Mouse (Mus musculus) embryonic fibroblast, embryonic 13.5 days (primary cell): ENCODE measurements at regions not wholly inside any gene's neighbourhood (a gene's known extent, or its start where the extent isn't known, plus 50 kb on each side); places are given as distances from the start of the nearest gene placed in this dataset.

Experiments used
- CTCF ChIP-seq: IDR thresholded peaks from 2 replicates; pipeline ENCODE4 v1.5.1; 2011; ENCODE audit warnings: mild to moderate bottlenecking, control low read depth, low read length, moderate library complexity, borderline replicate concordance; ENCODE audit not compliant: insufficient read depth
- POLR2A ChIP-seq: IDR thresholded peaks from 2 replicates; pipeline ENCODE4 v1.6.1; 2011; ENCODE audit warnings: low read depth, mild to moderate bottlenecking, control low read depth, low read length, moderate library complexity

DNA sequence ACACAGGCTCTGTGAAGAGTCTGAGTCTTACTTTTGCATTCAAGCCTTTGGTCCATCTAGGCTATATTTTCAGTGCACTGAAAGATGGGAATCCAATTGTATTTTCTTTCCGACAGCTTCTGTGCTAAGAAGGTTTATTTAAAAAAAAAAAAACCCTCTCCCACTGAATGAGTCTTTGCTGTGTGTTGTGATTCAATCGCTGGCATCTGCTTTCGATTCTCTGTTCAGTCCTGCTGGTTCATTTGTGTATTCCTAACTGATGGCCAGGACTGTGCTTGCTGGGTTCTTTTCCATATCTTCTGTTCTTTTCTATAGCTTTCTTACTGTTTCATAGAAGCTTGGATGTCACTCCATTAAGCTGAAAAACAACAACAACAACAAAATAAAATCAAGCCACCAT lies 132.9 kb downstream of the Tex36 start:
- TF ChIP-seq CTCF (no peak), POLR2A (no peak)
